Mouse (Mus musculus) thymus, postnatal 10 days (tissue): ENCODE data around the gene Trim13.
"Not testable (repeated sequence)": the region's sequence is repeated elsewhere in the genome, so short reads cannot be mapped to it uniquely, and the experiment has no call there.

Experiments
- DNase-seq, 2 experiments: peaks; one replicate each; pipeline ENCODE4 v3.0.0; 2021; ENCODE audit warnings: low spot score in 2 of 2

The Trim13 gene

GRCm38 (mm10) chr14:61597968-61598367 is at the start of gene Trim13:
Gene Trim13 (plus strand): TSS chr14:61598247.
- peak in 1 of 2 experiments; percentile 16 for DNase-seq

GRCm38 (mm10) chr14:61548614-61549013 is 49.4 kb upstream of the Trim13 start:
- DNase-seq: no peak

GRCm38 (mm10) chr14:61555931-61556288 is 42.1 kb upstream of the Trim13 start:
- DNase-seq: no peak

- peak; percentile 96 to 99 for DNase-seq
Measured at GRCm38 (mm10) chr14:61556289-61557147, 41.5 kb upstream of the Trim13 start, which contains the start of gene Spryd7. Gene Spryd7 (minus strand): TSS chr14:61556886.

- DNase-seq: no peak
Measured at GRCm38 (mm10) chr14:61558901-61559300, 39.1 kb upstream of the Trim13 start.

GRCm38 (mm10) chr14:61559856-61560255 is 38.2 kb upstream of the Trim13 start:
- DNase-seq: no peak

- DNase-seq: not testable (repeated sequence)
Measured at GRCm38 (mm10) chr14:61566211-61566610, 31.8 kb upstream of the Trim13 start.

GRCm38 (mm10) chr14:61569344-61569743 is 28.7 kb upstream of the Trim13 start:
- no peak for DNase-seq

- DNase-seq: peak; percentile 61 to 91
Measured at GRCm38 (mm10) chr14:61571366-61571765, 26.7 kb upstream of the Trim13 start.

GRCm38 (mm10) chr14:61572131-61572530 is 25.9 kb upstream of the Trim13 start:
- no peak for DNase-seq

GRCm38 (mm10) chr14:61575066-61575465 is 23.0 kb upstream of the Trim13 start:
- no peak for DNase-seq

- DNase-seq: no peak
Measured at GRCm38 (mm10) chr14:61575941-61576340, 22.1 kb upstream of the Trim13 start.

- DNase-seq: no peak
Measured at GRCm38 (mm10) chr14:61589288-61590065, 8.6 kb upstream of the Trim13 start.

- DNase-seq: no peak
Measured at GRCm38 (mm10) chr14:61596719-61597426, 1.2 kb upstream of the Trim13 start.

- DNase-seq: peak; percentile 81 to 88
Measured at GRCm38 (mm10) chr14:61599057-61599806, 1.2 kb downstream of the Trim13 start.

GRCm38 (mm10) chr14:61601348-61601747 is 3.3 kb downstream of the Trim13 start:
- DNase-seq: no peak

- DNase-seq: no peak
Measured at GRCm38 (mm10) chr14:61603069-61603755, 5.2 kb downstream of the Trim13 start.

- DNase-seq: no peak
Measured at GRCm38 (mm10) chr14:61604081-61604480, 6.0 kb downstream of the Trim13 start.

- DNase-seq: not testable (repeated sequence)
Measured at GRCm38 (mm10) chr14:61606088-61606487, 8.0 kb downstream of the Trim13 start.

GRCm38 (mm10) chr14:61607157-61607556 is 9.1 kb downstream of the Trim13 start, which contains the start of gene Kcnrg:
Gene Kcnrg (plus strand): TSS chr14:61607457.
- no peak for DNase-seq

- no peak for DNase-seq
Measured at GRCm38 (mm10) chr14:61611766-61612165, 13.7 kb downstream of the Trim13 start.
